ENCODE assay signal across 10 mouse cellular contexts in the genomic region with DNA sequence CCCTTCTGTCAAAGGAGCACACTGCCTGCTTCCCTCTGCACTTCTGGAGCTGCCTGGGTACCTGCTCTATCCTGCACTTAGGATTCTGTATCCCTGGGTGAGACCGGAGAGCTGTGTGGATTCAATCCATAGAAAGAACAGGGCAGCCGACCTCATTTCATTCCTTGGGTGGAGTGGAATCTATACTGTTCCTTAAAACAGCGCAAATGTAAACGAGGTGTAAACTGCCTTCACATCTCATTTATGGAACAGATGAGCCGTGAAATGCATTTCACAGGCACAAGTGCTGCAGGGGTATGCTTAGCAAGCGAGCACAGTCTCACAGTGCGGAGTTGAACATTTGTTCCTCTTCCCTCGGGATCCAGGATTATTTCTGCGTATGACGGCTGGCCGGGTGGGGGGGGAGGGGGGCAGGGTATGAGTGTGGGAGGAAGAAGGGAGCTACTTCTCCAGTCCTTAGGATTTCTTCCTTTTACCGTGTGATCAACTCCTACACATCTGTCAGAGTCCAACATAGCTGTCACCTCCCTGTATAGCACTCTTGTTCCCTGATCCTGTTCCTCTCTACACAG.
DNase-seq lines count a peak whose midpoint lies in the region; ATAC-seq and TF ChIP-seq lines count a peak whose summit lies in the region.
"Had no signal": no experiment of that assay in that cellular context is flagged by ENCODE, and none has a peak within 500 bp of the region (broad histone marks: within the 10 kb centered on the region; RNA-seq: fewer than 3 reads in every experiment).

No protein-coding gene starts in this region.

- H3K27me3 ChIP-seq in limb, embryonic 11.5 days (ENCODE audit: control insufficient read depth, insufficient read depth, low read length): no peaks in the 10 kb centered on the region
- no peaks in the 10 kb centered on the region for H3K27me3 ChIP-seq in limb, embryonic 10.5 days (ENCODE audit: low read depth, poor library complexity, severe bottlenecking)
- no peaks in the 10 kb centered on the region for H3K27me3 ChIP-seq in hindbrain, embryonic 15.5 days
- no peaks in the 10 kb centered on the region for H3K27me3 ChIP-seq in midbrain, embryonic 15.5 days (replicated peaks)
- H3K27me3 ChIP-seq in kidney, embryonic 16.5 days (ENCODE audit: insufficient read depth, low read length): no peaks in the 10 kb centered on the region

- H3K27ac ChIP-seq in limb, embryonic 11.5 days (replicated peaks; ENCODE audit: low read depth, low read length): no peak overlapping the region
- no peak overlapping the region for H3K27ac ChIP-seq in limb, embryonic 10.5 days
- H3K27ac ChIP-seq in hindbrain, embryonic 15.5 days (replicated peaks): peak overlapping the region; percentile 16; the same call in 1 of the 2 replicates
- no peak overlapping the region; the same call in 1 of the 2 replicates for H3K27ac ChIP-seq in midbrain, embryonic 15.5 days
- H3K27ac ChIP-seq in kidney, embryonic 16.5 days (ENCODE audit: low read length): no peak overlapping the region
- no peak overlapping the region for H3K27ac ChIP-seq in gastrocnemius, adult 2 months

- H3K9ac ChIP-seq in limb, embryonic 11.5 days (ENCODE audit: low read length): no peak overlapping the region
- no peak overlapping the region for H3K9ac ChIP-seq in hindbrain, embryonic 15.5 days
- H3K9ac ChIP-seq in midbrain, embryonic 15.5 days: no peak overlapping the region
- H3K9ac ChIP-seq in kidney, embryonic 16.5 days (replicated peaks; ENCODE audit: low read length): no peak overlapping the region

- H3K4me1 ChIP-seq in limb, embryonic 11.5 days (ENCODE audit: control insufficient read depth, insufficient read depth, low read length): no peaks in the 10 kb centered on the region
- peaks cover 8% of the 10 kb centered on the region; the same call in 1 of the 2 replicates for H3K4me1 ChIP-seq in limb, embryonic 10.5 days
- 0 out of 2 replicates have a peak, but pooled peaks cover 8% of the 10 kb centered on the region for H3K4me1 ChIP-seq in hindbrain, embryonic 15.5 days (replicated peaks)
- no peaks in the 10 kb centered on the region for H3K4me1 ChIP-seq in midbrain, embryonic 15.5 days
- 0 out of 2 replicates have a peak, but pooled peaks cover 3% of the 10 kb centered on the region for H3K4me1 ChIP-seq in kidney, embryonic 16.5 days (ENCODE audit: insufficient read depth, low read length)

- 60% methylated on average over 12 of the region's 12 CpGs for WGBS in limb, embryonic 11.5 days
- WGBS in limb, embryonic 10.5 days: 80% methylated on average over 12 of the region's 12 CpGs
- 24% methylated on average over 12 of the region's 12 CpGs for WGBS in hindbrain, embryonic 15.5 days
- 36% methylated on average over 12 of the region's 12 CpGs for WGBS in midbrain, embryonic 15.5 days
- WGBS in kidney, embryonic 16.5 days: 28% methylated on average over 12 of the region's 12 CpGs

- intact Hi-C loops in heart, postnatal 36 days (cut with DNase I): no loop called here
- intact Hi-C loops in gastrocnemius, adult 2 months (cut with DNase I): no loop called here

- no peaks in the 10 kb centered on the region for H3K36me3 ChIP-seq in limb, embryonic 11.5 days (ENCODE audit: control insufficient read depth, insufficient read depth, low read length)
- H3K36me3 ChIP-seq in limb, embryonic 10.5 days: no peaks in the 10 kb centered on the region
- H3K36me3 ChIP-seq in hindbrain, embryonic 15.5 days: no peaks in the 10 kb centered on the region
- H3K36me3 ChIP-seq in midbrain, embryonic 15.5 days (replicated peaks): no peaks in the 10 kb centered on the region
- no peaks in the 10 kb centered on the region for H3K36me3 ChIP-seq in kidney, embryonic 16.5 days (ENCODE audit: insufficient read depth, low read length)

- TF ChIP-seq CTCF in gastrocnemius, adult 2 months (IDR thresholded peaks at IDR 0.05): no peak

- no peak overlapping the region for H3K4me2 ChIP-seq in limb, embryonic 11.5 days (ENCODE audit: low read depth, severe bottlenecking)
- H3K4me2 ChIP-seq in hindbrain, embryonic 15.5 days: peak overlapping the region; percentile 0; the same call in 1 of the 2 replicates
- no peak overlapping the region for H3K4me2 ChIP-seq in midbrain, embryonic 15.5 days
- H3K4me2 ChIP-seq in kidney, embryonic 16.5 days (replicated peaks; ENCODE audit: low read depth, low read length): no peak overlapping the region

- no peaks in the 10 kb centered on the region for H3K9me3 ChIP-seq in limb, embryonic 11.5 days (ENCODE audit: control insufficient read depth, low read length)
- H3K9me3 ChIP-seq in limb, embryonic 10.5 days (replicated peaks): no peaks in the 10 kb centered on the region
- H3K9me3 ChIP-seq in hindbrain, embryonic 15.5 days: no peaks in the 10 kb centered on the region
- H3K9me3 ChIP-seq in midbrain, embryonic 15.5 days: no peaks in the 10 kb centered on the region
- no peaks in the 10 kb centered on the region for H3K9me3 ChIP-seq in kidney, embryonic 16.5 days (ENCODE audit: low read length)

- ATAC-seq in limb, embryonic 11.5 days (ENCODE audit: insufficient number of reproducible peaks, low FRiP score, low TSS enrichment, low read depth): peak; percentile 73; the same call in 1 of the 2 replicates
- ATAC-seq in hindbrain, embryonic 15.5 days (ENCODE audit: low FRiP score, low read depth): peak; percentile 61
- ATAC-seq in midbrain, embryonic 15.5 days (replicated peaks): 0 out of 2 replicates have a peak, but pooled peaks have one; percentile 37
- ATAC-seq in kidney, embryonic 16.5 days (ENCODE audit: low FRiP score, low TSS enrichment): no peak
- ATAC-seq in inflammation-experienced regulatory T-cells, adult 6 months: no peak
- ATAC-seq: lung, postnatal 0 days had no signal

- DNase-seq in limb, embryonic 11.5 days (ENCODE audit: low spot score): no peak
- DNase-seq in limb, embryonic 10.5 days (ENCODE audit: low spot score): no peak
- no peak for DNase-seq in heart, postnatal 36 days
- no peak for DNase-seq in gastrocnemius, adult 2 months
- DNase-seq: heart, adult 18-20 months had no signal

- no peak overlapping the region for H3K4me3 ChIP-seq in limb, embryonic 11.5 days (ENCODE audit: low read depth, low read length)
- H3K4me3 ChIP-seq in limb, embryonic 10.5 days: no peak overlapping the region
- H3K4me3 ChIP-seq in hindbrain, embryonic 15.5 days: no peak overlapping the region
- no peak overlapping the region for H3K4me3 ChIP-seq in midbrain, embryonic 15.5 days
- no peak overlapping the region for H3K4me3 ChIP-seq in kidney, embryonic 16.5 days (ENCODE audit: low read length)
- H3K4me3 ChIP-seq in gastrocnemius, adult 2 months: no peak overlapping the region

Comparison
In these comparisons a context has a peak if more than half of its experiments do, and no peak if none do; other contexts are left out.
1. ATAC-seq: peak in limb, embryonic 11.5 days (single experiment), hindbrain, embryonic 15.5 days (single experiment) and midbrain, embryonic 15.5 days (single experiment); none in kidney, embryonic 16.5 days (single experiment) and inflammation-experienced regulatory T-cells, adult 6 months (single experiment).